Mouse (Mus musculus) myocyte (in vitro differentiated cells): Measurements from ENCODE around the gene Gan. TPM values are rescaled to one million over a fixed set of nuclear protein-coding genes. Genes with fewer than 3 reads are reported as not detected.

ENCODE experiments used
- H3K27me3 ChIP-seq: one replicate; pipeline ENCODE4 v1.6.1; 2011; ENCODE audit not compliant: control insufficient read depth, insufficient read depth, insufficient read length
- H3K36me3 ChIP-seq: one replicate; pipeline ENCODE4 v1.6.1; 2011; ENCODE audit not compliant: control insufficient read depth, insufficient read depth
- H3K4me2 ChIP-seq: one replicate; pipeline ENCODE4 v1.6.1; 2011; ENCODE audit warnings: low read depth, control low read depth
- H3K4me3 ChIP-seq: one replicate; pipeline ENCODE4 v1.5.1; 2011; ENCODE audit warnings: mild to moderate bottlenecking, control low read depth, moderate library complexity
- H3K79me2 ChIP-seq: one replicate; pipeline ENCODE4 v1.6.1; 2011; ENCODE audit not compliant: control insufficient read depth, insufficient read depth
- H3ac ChIP-seq: one replicate; pipeline ENCODE4 v1.6.1; 2011; ENCODE audit not compliant: control insufficient read depth, insufficient read length
- CEBPB ChIP-seq: IDR thresholded peaks from 2 replicates; pipeline ENCODE4 v1.6.1; 2011; ENCODE audit warnings: mild to moderate bottlenecking, moderate library complexity; ENCODE audit not compliant: poor library complexity, insufficient read depth, severe bottlenecking
- E2F4 ChIP-seq: IDR thresholded peaks from one replicate; pipeline ENCODE4 v1.6.1; 2011; ENCODE audit warnings: mild to moderate bottlenecking, control low read depth, moderate library complexity; ENCODE audit not compliant: insufficient read depth
- MAX ChIP-seq: IDR thresholded peaks from one replicate; pipeline ENCODE4 v1.6.1; 2011; ENCODE audit warnings: low read depth, mild to moderate bottlenecking, control low read depth
- MYOD1 ChIP-seq, 3 experiments: IDR thresholded peaks; one replicate each; pipeline ENCODE4 v1.6.1; 2011; ENCODE audit warnings: control low read depth in 2 of 3, low read depth in 2 of 3, mild to moderate bottlenecking in 2 of 3, moderate library complexity in 1 of 3; ENCODE audit not compliant: insufficient read length in 2 of 3, control insufficient read depth in 1 of 3
- MYOG ChIP-seq, 3 experiments: IDR thresholded peaks; one replicate each; pipeline ENCODE4 v1.6.1; 2011; ENCODE audit warnings: control low read depth in 2 of 3, low read depth in 2 of 3, mild to moderate bottlenecking in 2 of 3; ENCODE audit not compliant: insufficient read length in 2 of 3, control insufficient read depth in 1 of 3, insufficient read depth in 1 of 3
- POLR2A ChIP-seq: IDR thresholded peaks from one replicate; pipeline ENCODE4 v1.6.1; 2011; ENCODE audit warnings: low read depth, mild to moderate bottlenecking, control low read depth, moderate library complexity; ENCODE audit not compliant: insufficient read length
- POLR2AphosphoS2 ChIP-seq: IDR thresholded peaks from one replicate; pipeline ENCODE4 v1.6.1; 2011; ENCODE audit warnings: low read depth, control low read depth; ENCODE audit not compliant: insufficient read length
- REST ChIP-seq: IDR thresholded peaks from one replicate; pipeline ENCODE4 v1.6.1; 2011; ENCODE audit warnings: mild to moderate bottlenecking, control low read depth, moderate library complexity; ENCODE audit not compliant: insufficient read depth, insufficient read length
- SRF ChIP-seq: IDR thresholded peaks from one replicate; pipeline ENCODE4 v1.6.1; 2011; ENCODE audit warnings: low read depth; ENCODE audit not compliant: control insufficient read depth, insufficient read length
- TCF12 ChIP-seq: IDR thresholded peaks from one replicate; pipeline ENCODE4 v1.6.1; 2011; ENCODE audit warnings: mild to moderate bottlenecking, control low read depth; ENCODE audit not compliant: poor library complexity, insufficient read depth, severe bottlenecking
- TCF3 ChIP-seq: IDR thresholded peaks from one replicate; pipeline ENCODE4 v1.6.1; 2011; ENCODE audit warnings: low read depth, control low read depth; ENCODE audit not compliant: insufficient read length
- USF1 ChIP-seq: IDR thresholded peaks from one replicate; pipeline ENCODE4 v1.6.1; 2011; ENCODE audit warnings: low read depth, mild to moderate bottlenecking, control low read depth, moderate library complexity
- polyA plus RNA-seq: library from polyadenylated mRNA; unstranded; fragments of >200 nt; fragmentation: generic; extraction: Trizol; gene quantifications from one replicate; pipeline ENCODE4 v1.2.1, GENCODE M21; 2012; ENCODE audit warnings: missing spikeins

Gan gene
- polyA plus RNA-seq, 1 experiment, result 3.7 TPM

DNA sequence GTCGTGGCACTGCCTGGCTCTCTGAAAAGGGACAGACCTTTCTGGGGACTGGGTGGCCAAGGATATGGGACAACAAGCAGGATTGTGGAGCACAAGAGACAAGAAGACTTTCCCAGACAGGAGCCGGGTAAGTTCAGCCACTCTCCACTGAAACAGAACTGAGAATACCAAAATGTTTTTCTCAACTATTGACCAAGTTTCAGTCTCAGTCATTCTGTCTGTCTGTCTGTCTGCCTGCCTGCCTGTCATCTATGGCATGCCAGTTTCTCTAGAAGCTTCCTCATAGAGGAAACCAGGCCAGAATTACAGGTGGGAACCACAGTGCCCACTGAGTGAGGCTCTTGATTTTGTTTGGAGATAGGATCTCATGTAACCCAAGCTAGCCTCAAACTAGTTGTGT is 59.8 kb downstream of the Gan start:
- Histone ChIP-seq H3K79me2 (no peaks in the 10 kb centered on the region), H3K27me3 (no peaks in the 10 kb centered on the region), H3K4me3 (no peak overlapping the region), H3K4me2 (no peak overlapping the region), H3K36me3 (no peaks in the 10 kb centered on the region), H3ac (no peak overlapping the region)
- no peak for TF ChIP-seq TCF12
- no peak for TF ChIP-seq SRF
- no peak for TF ChIP-seq USF1
- no peak for TF ChIP-seq TCF3
- no peak for TF ChIP-seq MAX
- TF ChIP-seq POLR2A, result no peak
- TF ChIP-seq REST, result no peak
- no peak for TF ChIP-seq MYOG (IDR thresholded peaks at IDR 0.05; ENCODE audit: control insufficient read depth in 1 of 3, insufficient read depth in 1 of 3, insufficient read length in 2 of 3, low read depth in 2 of 3)
- no peak for TF ChIP-seq CEBPB

GRCm38 (mm10) chr8:117222396-117222795 is 64.5 kb downstream of the Gan start:
- H3K27me3 ChIP-seq, result no peaks in the 10 kb centered on the region
- no peak for TF ChIP-seq CEBPB
- no peak for TF ChIP-seq MYOD1 (IDR thresholded peaks at IDR 0.05; ENCODE audit: control insufficient read depth in 1 of 3, insufficient read length in 2 of 3, low read depth in 2 of 3)
- no peak for TF ChIP-seq E2F4
- TF ChIP-seq TCF12, result no peak
- TF ChIP-seq MAX, result no peak
- no peak for TF ChIP-seq USF1
- no peak for TF ChIP-seq SRF
- TF ChIP-seq TCF3, result no peak
- TF ChIP-seq MYOG (IDR thresholded peaks at IDR 0.05; ENCODE audit: control insufficient read depth in 1 of 3, insufficient read depth in 1 of 3, insufficient read length in 2 of 3, low read depth in 2 of 3), result no peak
- TF ChIP-seq REST, result no peak
- no peak for TF ChIP-seq POLR2A
- TF ChIP-seq POLR2AphosphoS2, result no peak
- H3K4me3 ChIP-seq, result no peak overlapping the region
- no peaks in the 10 kb centered on the region for H3K79me2 ChIP-seq
- H3K36me3 ChIP-seq, result no peaks in the 10 kb centered on the region
- no peak overlapping the region for H3K4me2 ChIP-seq
- no peak overlapping the region for H3ac ChIP-seq

DNA sequence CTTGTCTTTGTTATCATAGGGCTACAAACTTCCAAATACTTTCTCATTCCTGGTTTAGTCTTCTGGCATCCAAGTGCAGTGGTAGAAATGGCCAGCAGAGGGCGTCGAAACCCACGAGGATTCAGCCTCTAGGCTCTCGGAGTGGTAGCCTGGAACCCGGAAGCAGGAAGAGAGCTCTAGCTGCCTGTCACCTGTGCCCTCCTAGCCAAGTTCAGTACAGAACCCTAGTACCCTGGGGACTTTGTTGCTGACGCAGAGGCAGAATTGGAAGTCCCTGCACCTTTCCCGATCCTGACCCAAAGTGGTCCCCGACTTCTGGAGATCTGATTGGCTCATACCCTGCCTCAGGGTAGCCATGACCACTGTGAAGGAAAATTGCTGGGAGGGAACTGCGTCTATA is 66.7 kb downstream of the Gan start:
- no peak overlapping the region for H3K4me3 ChIP-seq
- no peaks in the 10 kb centered on the region for H3K79me2 ChIP-seq
- H3K36me3 ChIP-seq, result no peaks in the 10 kb centered on the region
- H3ac ChIP-seq, result no peak overlapping the region
- TF ChIP-seq REST, result no peak
- TF ChIP-seq POLR2AphosphoS2, result no peak
- H3K4me2 ChIP-seq, result peak overlapping the region; percentile 76
- H3K27me3 ChIP-seq, result no peaks in the 10 kb centered on the region

DNA sequence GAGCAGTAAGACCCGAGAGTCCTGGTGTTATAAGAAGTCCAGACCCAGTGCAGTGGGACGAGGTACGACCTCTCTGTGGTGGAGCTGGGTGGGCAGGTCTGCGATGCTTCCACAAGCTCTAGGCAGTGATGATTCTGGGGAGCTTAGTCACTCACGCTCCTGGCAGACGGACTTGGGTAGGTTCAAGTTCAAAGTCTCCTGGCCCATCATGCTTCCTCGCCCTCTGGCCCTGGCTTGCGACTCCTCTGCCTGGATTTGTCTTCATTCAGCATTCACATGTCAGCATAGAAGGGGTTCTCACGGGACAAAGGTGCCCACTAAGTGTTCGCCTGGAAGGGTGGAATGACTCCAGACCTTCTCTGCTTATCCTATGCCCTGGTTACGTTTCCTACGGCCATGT is 68.4 kb downstream of the Gan start:
- Histone ChIP-seq H3K36me3 (no peaks in the 10 kb centered on the region), H3K4me3 (no peak overlapping the region), H3ac (no peak overlapping the region), H3K79me2 (no peaks in the 10 kb centered on the region), H3K27me3 (no peaks in the 10 kb centered on the region), H3K4me2 (no peak overlapping the region)
- TF ChIP-seq POLR2AphosphoS2 (no peak), CEBPB (no peak), USF1 (no peak), E2F4 (no peak), MYOD1 (IDR thresholded peaks at IDR 0.05; ENCODE audit: control insufficient read depth in 1 of 3, insufficient read length in 2 of 3, low read depth in 2 of 3) (no peak), SRF (no peak), POLR2A (no peak), TCF3 (no peak), TCF12 (no peak), REST (no peak), MYOG (IDR thresholded peaks at IDR 0.05; ENCODE audit: control insufficient read depth in 1 of 3, insufficient read depth in 1 of 3, insufficient read length in 2 of 3, low read depth in 2 of 3) (no peak), MAX (no peak)

DNA sequence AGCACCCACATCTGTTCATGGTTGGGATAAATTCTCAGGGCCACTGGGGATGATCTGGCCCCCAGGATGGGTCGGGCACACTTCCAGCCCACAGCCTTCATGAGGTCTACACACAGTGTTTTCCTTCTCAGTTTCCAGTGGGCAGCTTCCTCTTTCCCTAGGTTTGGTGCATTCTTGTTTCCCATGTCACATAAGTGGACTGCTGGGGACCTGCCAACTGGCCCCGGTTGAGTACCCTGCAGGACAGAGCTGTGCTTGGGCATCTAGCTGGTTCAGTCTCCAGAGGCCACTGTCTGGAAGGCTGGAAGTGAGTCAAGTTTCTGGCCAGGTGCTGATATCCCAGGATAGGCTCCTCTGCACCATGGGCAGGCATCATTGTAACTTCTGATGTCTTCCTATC is 69.4 kb downstream of the Gan start:
- H3K79me2 ChIP-seq, result no peaks in the 10 kb centered on the region
- no peak overlapping the region for H3K4me3 ChIP-seq
- no peak for TF ChIP-seq CEBPB
- no peak for TF ChIP-seq MYOG (IDR thresholded peaks at IDR 0.05; ENCODE audit: control insufficient read depth in 1 of 3, insufficient read depth in 1 of 3, insufficient read length in 2 of 3, low read depth in 2 of 3)
- TF ChIP-seq E2F4, result no peak
- no peak for TF ChIP-seq USF1
- TF ChIP-seq TCF12, result no peak
- TF ChIP-seq MAX, result no peak
- no peak for TF ChIP-seq REST
- no peak for TF ChIP-seq POLR2A
- TF ChIP-seq MYOD1 (IDR thresholded peaks at IDR 0.05; ENCODE audit: control insufficient read depth in 1 of 3, insufficient read length in 2 of 3, low read depth in 2 of 3), result no peak
- TF ChIP-seq TCF3, result no peak
- no peak for TF ChIP-seq SRF
- H3ac ChIP-seq, result no peak overlapping the region
- no peaks in the 10 kb centered on the region for H3K36me3 ChIP-seq
- H3K27me3 ChIP-seq, result no peaks in the 10 kb centered on the region
- H3K4me2 ChIP-seq, result no peak overlapping the region
